Mouse (Mus musculus): ENCODE results near the gene Mnat1.
A peak's percentile ranks its signal among the peaks of the same experiment; 100 is the strongest.

Gene Mnat1

GRCm38 (mm10) chr12:73231552-73231951 lies 108.0 kb downstream of the Mnat1 start:
- DNase-seq (ENCODE audit: low read depth, low spot score) = no peak

- no peak for DNase-seq (ENCODE audit: low read depth, low spot score)
Measured at GRCm38 (mm10) chr12:73232586-73232985, 109.1 kb downstream of the Mnat1 start.

GRCm38 (mm10) chr12:73241960-73242359 lies 118.4 kb downstream of the Mnat1 start:
- peak; percentile 77 for DNase-seq (ENCODE audit: low read depth, low spot score)

- no peak for DNase-seq (ENCODE audit: low read depth, low spot score)
Measured at GRCm38 (mm10) chr12:73245687-73246086, 122.2 kb downstream of the Mnat1 start.

GRCm38 (mm10) chr12:73255006-73255405 lies 131.5 kb downstream of the Mnat1 start:
- DNase-seq (ENCODE audit: low read depth, low spot score) = no peak

- DNase-seq (ENCODE audit: low read depth, low spot score) = no peak
Measured at GRCm38 (mm10) chr12:73259269-73259668, 135.8 kb downstream of the Mnat1 start.

- no peak for DNase-seq (ENCODE audit: low read depth, low spot score)
Measured at GRCm38 (mm10) chr12:73260339-73260738, 136.8 kb downstream of the Mnat1 start.

- DNase-seq (ENCODE audit: low read depth, low spot score) = no peak
Measured at GRCm38 (mm10) chr12:73265381-73265978, 142.0 kb downstream of the Mnat1 start.

GRCm38 (mm10) chr12:73266597-73266996 lies 143.1 kb downstream of the Mnat1 start:
- no peak for DNase-seq (ENCODE audit: low read depth, low spot score)

- no peak for DNase-seq (ENCODE audit: low read depth, low spot score)
Measured at GRCm38 (mm10) chr12:73268497-73268896, 145.0 kb downstream of the Mnat1 start.

GRCm38 (mm10) chr12:73269531-73269930 lies 146.0 kb downstream of the Mnat1 start:
- DNase-seq (ENCODE audit: low read depth, low spot score) = no peak

GRCm38 (mm10) chr12:73269933-73270332 lies 146.4 kb downstream of the Mnat1 start:
- DNase-seq (ENCODE audit: low read depth, low spot score) = no peak

GRCm38 (mm10) chr12:73274921-73275320 lies 151.4 kb downstream of the Mnat1 start:
- DNase-seq (ENCODE audit: low read depth, low spot score) = no peak

- DNase-seq (ENCODE audit: low read depth, low spot score) = peak; percentile 91
Measured at GRCm38 (mm10) chr12:73286287-73287092, 163.0 kb downstream of the Mnat1 start, which contains the start of the genes Trmt5 and Slc38a6. TSS of gene Trmt5 (minus strand) at chr12:73286710. TSS of gene Slc38a6 (plus strand) at chr12:73286779.

- DNase-seq (ENCODE audit: low read depth, low spot score) = no peak
Measured at GRCm38 (mm10) chr12:73287609-73288008, 164.1 kb downstream of the Mnat1 start.

GRCm38 (mm10) chr12:73288626-73289025 lies 165.1 kb downstream of the Mnat1 start:
- DNase-seq (ENCODE audit: low read depth, low spot score) = no peak

- DNase-seq (ENCODE audit: low read depth, low spot score) = no peak
Measured at GRCm38 (mm10) chr12:73294884-73295283, 171.4 kb downstream of the Mnat1 start.

GRCm38 (mm10) chr12:73295505-73296140 lies 172.1 kb downstream of the Mnat1 start:
- DNase-seq (ENCODE audit: low read depth, low spot score) = no peak

- no peak for DNase-seq (ENCODE audit: low read depth, low spot score)
Measured at GRCm38 (mm10) chr12:73298621-73299020, 175.1 kb downstream of the Mnat1 start.

- DNase-seq (ENCODE audit: low read depth, low spot score) = no peak
Measured at GRCm38 (mm10) chr12:73300531-73300930, 177.0 kb downstream of the Mnat1 start.

- no peak for DNase-seq (ENCODE audit: low read depth, low spot score)
Measured at GRCm38 (mm10) chr12:73304636-73305035, 181.1 kb downstream of the Mnat1 start.

GRCm38 (mm10) chr12:73307750-73308149 lies 184.2 kb downstream of the Mnat1 start:
- no peak for DNase-seq (ENCODE audit: low read depth, low spot score)

Data from telencephalon, adult 2 months (tissue).